Mouse (Mus musculus) ES-Bruce4 (cell line): ENCODE results near the gene Tradd.

Source experiments
- CTCF ChIP-seq: IDR thresholded peaks from one replicate; pipeline ENCODE4 v1.8.1; 2011; ENCODE audit warnings: low read depth, low read length
- EP300 ChIP-seq: IDR thresholded peaks from 2 replicates; pipeline ENCODE4 v1.6.1; 2011; ENCODE audit warnings: low read depth, low read length; ENCODE audit not compliant: insufficient read depth
- POLR2A ChIP-seq: IDR thresholded peaks from one replicate; pipeline ENCODE4 v1.8.1; 2011; ENCODE audit warnings: low read length; ENCODE audit not compliant: insufficient read depth

- no peak for TF ChIP-seq CTCF
- no peak for TF ChIP-seq POLR2A
- TF ChIP-seq EP300 = no peak
Observed at GRCm38 (mm10) chr8:105269075-105269458, 4.7 kb upstream of the Tradd start.
